Mouse (Mus musculus) cerebellum, adult 2 months (tissue): ENCODE results near the gene Slc19a2.

Experiments
- CTCF ChIP-seq: fragments of 200-500 bp; IDR thresholded peaks from 2 replicates; pipeline ENCODE4 v1.5.1; 2011; ENCODE audit warnings: low read depth, mild to moderate bottlenecking, control low read depth, low read length, moderate library complexity, borderline replicate concordance; ENCODE audit not compliant: insufficient read depth
- POLR2A ChIP-seq: fragments of 200-500 bp; IDR thresholded peaks from 2 replicates; pipeline ENCODE4 v1.6.1; 2011; ENCODE audit warnings: low read length, control low read depth, borderline replicate concordance; ENCODE audit not compliant: insufficient read depth

DNA sequence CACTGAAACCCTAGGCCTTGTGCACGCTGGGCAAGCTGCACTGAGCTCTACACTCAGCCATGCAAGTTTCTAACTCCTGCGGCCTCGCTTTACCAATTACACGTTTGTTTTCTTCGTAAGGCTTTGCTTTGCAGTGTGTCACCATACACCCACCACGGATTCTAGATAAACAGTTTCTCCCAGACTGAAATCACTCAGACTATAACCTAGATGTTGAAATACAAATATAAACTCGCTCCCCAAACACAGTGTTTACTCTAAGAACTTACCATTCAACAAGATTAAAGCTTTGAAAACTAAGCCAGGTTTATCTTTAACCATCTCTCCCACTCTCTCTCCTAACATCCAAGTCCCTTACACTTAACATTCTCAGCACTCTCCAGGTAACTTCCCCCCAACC is 13.8 kb upstream of the Slc19a2 start:
- TF ChIP-seq CTCF, result no peak
- TF ChIP-seq POLR2A, result no peak
